ENCODE assay signal across 1 mouse cellular context in the genomic region with DNA sequence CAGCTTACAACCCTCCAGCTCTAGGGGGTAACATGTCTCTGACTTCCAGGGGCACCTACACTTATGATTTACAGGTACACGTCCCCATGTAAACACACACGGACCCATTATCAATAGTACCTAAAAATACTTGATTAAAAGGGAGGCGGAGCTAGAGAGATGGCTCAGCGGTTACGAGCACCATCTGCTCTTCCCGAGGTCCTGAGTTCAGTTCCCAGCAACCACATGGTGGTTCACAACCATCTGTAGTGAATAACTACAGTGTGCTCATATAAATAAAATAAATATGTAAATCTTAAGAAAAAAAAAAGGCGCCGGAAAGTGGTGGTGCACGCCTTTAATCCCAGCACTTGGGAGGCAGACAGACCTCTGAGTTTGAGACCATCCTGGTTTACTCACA.
TF ChIP-seq lines count a peak whose summit lies in the region.

No protein-coding gene starts in this region.

TF ChIP-seq in CH12.LX, 34 proteins besides CTCF, POLR2A, EP300 and RAD21 (continued from another document):
- peak; percentile 31; the same call in 1 of the 2 replicates for TF ChIP-seq ZNF384 (IDR thresholded peaks at IDR 0.05; ENCODE audit: low read depth, low read length)
